Mouse (Mus musculus): ENCODE data around the gene Fh1. TPM values are rescaled to one million over a fixed set of nuclear protein-coding genes. Genes with fewer than 3 reads are reported as not detected.

Fh1 gene
- polyA plus RNA-seq, 1 experiment from 2014 or later, result 151 TPM

GRCm38 (mm10) chr1:175607838-175608585 is 17.4 kb downstream of the Fh1 start:
- Histone ChIP-seq H3K27ac (ENCODE audit: low read depth) (no peak overlapping the region), H3K36me3 (ENCODE audit: control insufficient read depth, insufficient read depth, low read length) (peaks cover 97% of the 10 kb centered on the region), H3K9ac (ENCODE audit: low read length) (no peak overlapping the region), H3K9me3 (ENCODE audit: control insufficient read depth, low read length) (no peaks in the 10 kb centered on the region), H3K27me3 (replicated peaks; ENCODE audit: control insufficient read depth, insufficient read depth, low read length) (no peaks in the 10 kb centered on the region), H3K4me3 (ENCODE audit: low read depth, low read length) (no peak overlapping the region), H3K4me2 (ENCODE audit: low read length) (no peak overlapping the region), H3K4me1 (replicated peaks; ENCODE audit: control insufficient read depth, insufficient read depth, low read length) (no peaks in the 10 kb centered on the region)
- DNase-seq (ENCODE audit: low spot score) (no peak), ATAC-seq (replicated peaks; ENCODE audit: low FRiP score, low TSS enrichment, low read depth) (no peak)
- 77% methylated on average over 18 of the region's 18 CpGs for WGBS

- DNase-seq (ENCODE audit: low spot score) (no peak), ATAC-seq (replicated peaks; ENCODE audit: low FRiP score, low TSS enrichment, low read depth) (no peak)
- 84% methylated on average over 6 of the region's 6 CpGs for WGBS
- H3K4me3 ChIP-seq (ENCODE audit: low read depth, low read length), result no peak overlapping the region
- no peak overlapping the region for H3K9ac ChIP-seq (ENCODE audit: low read length)
- H3K27ac ChIP-seq (ENCODE audit: low read depth), result no peak overlapping the region
- H3K36me3 ChIP-seq (ENCODE audit: control insufficient read depth, insufficient read depth, low read length), result peaks cover 98% of the 10 kb centered on the region
- H3K4me1 ChIP-seq (replicated peaks; ENCODE audit: control insufficient read depth, insufficient read depth, low read length), result no peaks in the 10 kb centered on the region
- H3K4me2 ChIP-seq (ENCODE audit: low read length), result no peak overlapping the region
- no peaks in the 10 kb centered on the region for H3K27me3 ChIP-seq (replicated peaks; ENCODE audit: control insufficient read depth, insufficient read depth, low read length)
- H3K9me3 ChIP-seq (ENCODE audit: control insufficient read depth, low read length), result no peaks in the 10 kb centered on the region
Measured at GRCm38 (mm10) chr1:175607308-175607707, 18.1 kb downstream of the Fh1 start.

- ATAC-seq (replicated peaks; ENCODE audit: low FRiP score, low TSS enrichment, low read depth), result no peak
- DNase-seq (ENCODE audit: low spot score), result no peak
- H3K4me2 ChIP-seq (ENCODE audit: low read length), result no peak overlapping the region
- H3K36me3 ChIP-seq (ENCODE audit: control insufficient read depth, insufficient read depth, low read length), result peaks cover 81% of the 10 kb centered on the region
- no peak overlapping the region for H3K9ac ChIP-seq (ENCODE audit: low read length)
- no peak overlapping the region for H3K4me3 ChIP-seq (ENCODE audit: low read depth, low read length)
- 61% methylated on average over 6 of the region's 6 CpGs for WGBS
- no peak overlapping the region for H3K27ac ChIP-seq (ENCODE audit: low read depth)
- H3K4me1 ChIP-seq (replicated peaks; ENCODE audit: control insufficient read depth, insufficient read depth, low read length), result no peaks in the 10 kb centered on the region
- H3K27me3 ChIP-seq (replicated peaks; ENCODE audit: control insufficient read depth, insufficient read depth, low read length), result no peaks in the 10 kb centered on the region
- H3K9me3 ChIP-seq (ENCODE audit: control insufficient read depth, low read length), result no peaks in the 10 kb centered on the region
Measured at GRCm38 (mm10) chr1:175603390-175603789, 22.0 kb downstream of the Fh1 start.

- DNase-seq (ENCODE audit: low spot score) (no peak), ATAC-seq (replicated peaks; ENCODE audit: low FRiP score, low TSS enrichment, low read depth) (no peak)
- H3K9ac ChIP-seq (ENCODE audit: low read length), result no peak overlapping the region
- H3K4me2 ChIP-seq (ENCODE audit: low read length), result no peak overlapping the region
- WGBS, result 88% methylated on average over 11 of the region's 11 CpGs
- H3K36me3 ChIP-seq (ENCODE audit: control insufficient read depth, insufficient read depth, low read length), result peaks cover 70% of the 10 kb centered on the region
- no peaks in the 10 kb centered on the region for H3K9me3 ChIP-seq (ENCODE audit: control insufficient read depth, low read length)
- H3K27ac ChIP-seq (ENCODE audit: low read depth), result no peak overlapping the region
- no peak overlapping the region for H3K4me3 ChIP-seq (ENCODE audit: low read depth, low read length)
- H3K27me3 ChIP-seq (replicated peaks; ENCODE audit: control insufficient read depth, insufficient read depth, low read length), result no peaks in the 10 kb centered on the region
- H3K4me1 ChIP-seq (replicated peaks; ENCODE audit: control insufficient read depth, insufficient read depth, low read length), result no peaks in the 10 kb centered on the region
Measured at GRCm38 (mm10) chr1:175602231-175602630, 23.2 kb downstream of the Fh1 start.

GRCm38 (mm10) chr1:175592832-175593231 is 32.6 kb downstream of the Fh1 start:
- H3K9me3 ChIP-seq (ENCODE audit: control insufficient read depth, low read length), result peaks cover 2% of the 10 kb centered on the region; the same call in 1 of the 2 replicates
- H3K27ac ChIP-seq (ENCODE audit: low read depth), result no peak overlapping the region
- H3K4me3 ChIP-seq (ENCODE audit: low read depth, low read length), result no peak overlapping the region
- no peak overlapping the region for H3K4me2 ChIP-seq (ENCODE audit: low read length)
- no peaks in the 10 kb centered on the region for H3K4me1 ChIP-seq (replicated peaks; ENCODE audit: control insufficient read depth, insufficient read depth, low read length)
- ATAC-seq (replicated peaks; ENCODE audit: low FRiP score, low TSS enrichment, low read depth) (no peak), DNase-seq (ENCODE audit: low spot score) (no peak)
- H3K36me3 ChIP-seq (ENCODE audit: control insufficient read depth, insufficient read depth, low read length), result no peaks in the 10 kb centered on the region
- no peak overlapping the region for H3K9ac ChIP-seq (ENCODE audit: low read length)
- WGBS, result 85% methylated on average over 1 of the region's 1 CpGs
- no peaks in the 10 kb centered on the region for H3K27me3 ChIP-seq (replicated peaks; ENCODE audit: control insufficient read depth, insufficient read depth, low read length)

GRCm38 (mm10) chr1:175586656-175587055 is 38.8 kb downstream of the Fh1 start:
- Histone ChIP-seq H3K27me3 (replicated peaks; ENCODE audit: control insufficient read depth, insufficient read depth, low read length) (no peaks in the 10 kb centered on the region), H3K27ac (ENCODE audit: low read depth) (no peak overlapping the region), H3K4me2 (ENCODE audit: low read length) (no peak overlapping the region), H3K4me3 (ENCODE audit: low read depth, low read length) (no peak overlapping the region), H3K9me3 (ENCODE audit: control insufficient read depth, low read length) (peaks cover 2% of the 10 kb centered on the region; the same call in 1 of the 2 replicates), H3K4me1 (replicated peaks; ENCODE audit: control insufficient read depth, insufficient read depth, low read length) (no peaks in the 10 kb centered on the region), H3K9ac (ENCODE audit: low read length) (no peak overlapping the region), H3K36me3 (ENCODE audit: control insufficient read depth, insufficient read depth, low read length) (no peaks in the 10 kb centered on the region)
- DNase-seq (ENCODE audit: low spot score) (no peak), ATAC-seq (replicated peaks; ENCODE audit: low FRiP score, low TSS enrichment, low read depth) (no peak)
- 77% methylated on average over 5 of the region's 5 CpGs for WGBS

- no peaks in the 10 kb centered on the region for H3K36me3 ChIP-seq (ENCODE audit: control insufficient read depth, insufficient read depth, low read length)
- no peak overlapping the region for H3K4me3 ChIP-seq (ENCODE audit: low read depth, low read length)
- H3K4me1 ChIP-seq (replicated peaks; ENCODE audit: control insufficient read depth, insufficient read depth, low read length), result no peaks in the 10 kb centered on the region
- ATAC-seq (replicated peaks; ENCODE audit: low FRiP score, low TSS enrichment, low read depth) (no peak), DNase-seq (ENCODE audit: low spot score) (no peak)
- H3K27me3 ChIP-seq (replicated peaks; ENCODE audit: control insufficient read depth, insufficient read depth, low read length), result no peaks in the 10 kb centered on the region
- H3K4me2 ChIP-seq (ENCODE audit: low read length), result no peak overlapping the region
- no peaks in the 10 kb centered on the region for H3K9me3 ChIP-seq (ENCODE audit: control insufficient read depth, low read length)
- 68% methylated on average over 2 of the region's 2 CpGs for WGBS
- H3K27ac ChIP-seq (ENCODE audit: low read depth), result no peak overlapping the region
- H3K9ac ChIP-seq (ENCODE audit: low read length), result no peak overlapping the region
Measured at GRCm38 (mm10) chr1:175585267-175585666, 40.2 kb downstream of the Fh1 start.

GRCm38 (mm10) chr1:175582799-175583198 is 42.6 kb downstream of the Fh1 start:
- Histone ChIP-seq H3K9me3 (ENCODE audit: control insufficient read depth, low read length) (no peaks in the 10 kb centered on the region), H3K27me3 (replicated peaks; ENCODE audit: control insufficient read depth, insufficient read depth, low read length) (no peaks in the 10 kb centered on the region), H3K27ac (ENCODE audit: low read depth) (no peak overlapping the region), H3K9ac (ENCODE audit: low read length) (no peak overlapping the region), H3K4me1 (replicated peaks; ENCODE audit: control insufficient read depth, insufficient read depth, low read length) (no peaks in the 10 kb centered on the region), H3K4me3 (ENCODE audit: low read depth, low read length) (no peak overlapping the region), H3K36me3 (ENCODE audit: control insufficient read depth, insufficient read depth, low read length) (no peaks in the 10 kb centered on the region), H3K4me2 (ENCODE audit: low read length) (no peak overlapping the region)
- DNase-seq (ENCODE audit: low spot score), result no peak
- no peak for ATAC-seq (replicated peaks; ENCODE audit: low FRiP score, low TSS enrichment, low read depth)
- WGBS, result 86% methylated on average over 4 of the region's 4 CpGs

- Histone ChIP-seq H3K9ac (ENCODE audit: low read length) (no peak overlapping the region), H3K9me3 (ENCODE audit: control insufficient read depth, low read length) (no peaks in the 10 kb centered on the region), H3K4me1 (replicated peaks; ENCODE audit: control insufficient read depth, insufficient read depth, low read length) (no peaks in the 10 kb centered on the region), H3K4me2 (ENCODE audit: low read length) (no peak overlapping the region), H3K36me3 (ENCODE audit: control insufficient read depth, insufficient read depth, low read length) (no peaks in the 10 kb centered on the region), H3K27ac (ENCODE audit: low read depth) (no peak overlapping the region), H3K4me3 (ENCODE audit: low read depth, low read length) (no peak overlapping the region), H3K27me3 (replicated peaks; ENCODE audit: control insufficient read depth, insufficient read depth, low read length) (no peaks in the 10 kb centered on the region)
- ATAC-seq (replicated peaks; ENCODE audit: low FRiP score, low TSS enrichment, low read depth) (no peak), DNase-seq (ENCODE audit: low spot score) (no peak)
- WGBS, result 88% methylated on average over 7 of the region's 7 CpGs
Measured at GRCm38 (mm10) chr1:175580346-175580745, 45.1 kb downstream of the Fh1 start.

All from intestine, embryonic 14.5 days (tissue).